Mouse (Mus musculus) C2C12 (cell line): ENCODE data around the gene Pou2f3.

Experiments used
- CTCF ChIP-seq: IDR thresholded peaks from one replicate; pipeline ENCODE4 v1.5.1; 2011; ENCODE audit not compliant: control insufficient read depth, insufficient read depth, insufficient read length
- MAX ChIP-seq: IDR thresholded peaks from one replicate; pipeline ENCODE4 v1.6.1; 2011; ENCODE audit warnings: mild to moderate bottlenecking, control low read depth

GRCm38 (mm10) chr9:43101936-43102595 is 108.1 kb downstream of the Pou2f3 start:
- TF ChIP-seq CTCF (no peak), MAX (no peak)
